Mouse (Mus musculus) T-helper 17 cell (primary cell): ENCODE measurements at regions not wholly inside any gene's neighbourhood (a gene's known extent, or its start where the extent isn't known, plus 50 kb on each side); places are given as distances from the start of the nearest gene placed in this dataset.

Experiments
- in situ Hi-C, 2 experiments: fragments of 300-600 bp; cut with MboI, MseI; formaldehyde crosslinking; loops; 1 replicate in 1 of 2; 2 replicates in 1 of 2; pipeline ENCODE4 v1.15.1; 2025; ENCODE audit warnings: high pct_unique_total_duplicates in 2 of 2

DNA sequence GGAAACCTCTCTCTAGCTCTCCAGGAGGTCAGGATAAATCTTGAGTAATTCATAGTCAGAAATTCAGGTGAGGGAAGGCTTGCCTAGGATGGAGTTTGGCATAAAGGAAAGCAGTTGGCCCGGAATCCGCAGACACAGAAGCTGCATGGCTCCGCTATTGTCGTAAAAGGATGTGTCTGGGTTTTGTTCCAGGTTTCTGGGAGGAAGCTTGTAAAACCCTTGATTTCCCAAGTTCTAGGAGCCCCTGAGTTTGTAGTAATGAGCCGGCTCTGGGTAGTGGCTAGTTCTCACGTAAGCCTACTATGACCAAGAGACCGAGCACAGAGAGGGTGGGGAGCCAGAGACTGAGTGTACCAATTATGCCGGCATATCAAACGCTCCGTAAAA lies 52.7 kb upstream of the Gm21915 start:
- in situ Hi-C loops: loop anchor here in 1 of 2 experiments (5.0 kb wide), 1 partner anchor 570 kb away; no protein-coding TSS in a partner anchor

DNA sequence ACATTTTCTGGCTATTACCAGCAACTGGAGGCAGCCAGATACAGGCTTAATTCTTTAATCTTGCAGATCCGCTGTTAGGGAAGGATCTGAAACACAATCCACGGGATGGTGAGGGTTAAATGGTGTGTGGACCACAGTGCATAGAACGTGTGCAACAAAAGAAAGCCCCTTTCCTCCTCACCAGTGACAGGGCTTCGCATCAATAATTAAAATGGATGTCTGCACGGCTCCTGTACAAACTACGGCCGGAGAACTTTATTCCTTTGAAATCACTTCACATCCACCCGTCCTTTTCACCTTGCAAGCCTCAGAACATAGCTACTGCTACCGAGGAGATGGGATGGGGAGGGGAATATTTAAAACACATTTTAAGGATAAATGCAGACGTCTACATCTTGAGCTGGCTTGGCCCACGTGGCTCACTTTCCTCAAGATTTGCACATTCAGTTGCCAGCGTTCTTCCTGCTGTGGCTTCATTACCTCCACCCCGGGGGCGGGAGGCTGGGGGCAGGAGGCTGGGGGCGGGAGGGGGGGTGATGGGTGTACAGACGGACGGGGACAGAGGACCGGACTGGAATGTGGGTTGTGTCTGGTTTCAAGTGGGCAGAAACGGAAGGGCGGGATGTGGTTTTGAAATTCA lies 53.3 kb upstream of the Gm21915 start:
- in situ Hi-C loops: loop anchor here in 1 of 2 experiments (5.0 kb wide), 1 partner anchor 570 kb away; no protein-coding TSS in a partner anchor

DNA sequence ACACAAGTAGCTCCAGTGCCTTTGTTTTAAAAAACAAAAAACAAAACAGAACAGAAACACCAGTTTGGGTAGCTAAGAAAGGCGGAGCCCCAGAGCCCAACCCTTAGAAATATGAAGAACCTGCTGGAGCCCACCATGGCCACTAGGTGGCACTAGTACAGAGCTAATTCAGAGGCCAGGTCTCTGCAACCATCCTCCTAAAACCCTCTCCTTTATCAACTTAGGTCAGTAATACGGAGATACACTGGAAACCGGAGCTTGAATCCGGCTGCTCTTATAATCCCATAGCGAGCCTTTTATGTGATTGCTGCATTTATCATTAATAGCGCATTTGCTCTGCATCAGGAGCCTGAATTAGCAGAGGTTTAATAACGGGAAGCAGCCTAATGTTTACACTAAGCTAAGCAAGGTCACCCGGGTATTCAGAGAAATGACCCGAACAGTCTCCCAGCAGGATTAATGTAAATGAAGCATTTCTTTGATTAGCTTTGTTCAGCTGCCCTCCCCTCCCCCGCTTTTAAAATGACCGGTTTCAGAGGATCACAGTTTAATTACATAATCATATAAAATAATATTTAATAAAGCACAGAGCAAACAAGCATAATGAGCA lies 53.9 kb upstream of the Gm21915 start:
- in situ Hi-C loops: loop anchor here in 1 of 2 experiments (5.0 kb wide), 1 partner anchor 571 kb away; no protein-coding TSS in a partner anchor

DNA sequence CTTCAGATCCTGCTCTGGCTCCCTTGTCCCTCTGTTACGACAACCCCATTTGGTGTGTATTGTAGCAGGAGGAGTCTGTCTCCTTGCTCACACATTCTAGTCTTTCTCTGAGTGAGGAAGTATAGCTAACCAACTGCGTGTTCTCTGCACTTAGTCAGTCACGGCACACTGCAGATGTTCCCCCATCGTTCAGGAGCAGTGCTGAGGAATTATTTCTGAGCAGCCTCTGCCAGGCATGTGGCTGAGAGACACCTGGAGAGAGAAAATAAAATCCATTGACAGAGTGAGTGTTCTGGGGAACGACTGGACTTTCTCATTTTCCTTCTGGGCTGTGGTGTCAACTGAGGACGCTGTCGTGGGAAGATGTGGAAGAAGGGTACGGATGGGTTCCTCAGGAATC lies 54.5 kb upstream of the Gm21915 start:
- in situ Hi-C loops: loop anchor here in 1 of 2 experiments (5.0 kb wide), 1 partner anchor 571 kb away; no protein-coding TSS in a partner anchor

DNA sequence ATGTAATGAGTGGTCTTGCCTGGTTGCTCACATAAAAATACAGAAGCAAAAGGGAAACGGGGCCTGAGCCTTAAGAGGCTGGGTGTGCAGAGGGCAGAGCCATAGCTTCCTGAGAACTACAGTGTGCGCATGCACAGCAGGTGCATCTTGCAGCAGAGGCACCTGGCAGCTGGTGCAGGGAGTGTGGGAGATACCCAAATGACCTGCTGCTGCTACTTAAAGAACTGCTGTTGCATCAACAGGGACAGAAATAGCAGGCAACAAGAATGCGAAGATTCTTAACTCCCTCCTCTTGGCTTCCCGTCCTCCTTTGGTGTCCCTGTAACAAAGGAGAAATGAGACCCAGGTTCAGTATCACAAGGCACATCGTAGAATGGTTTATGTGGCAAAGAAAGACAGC lies 56.3 kb upstream of the Gm21915 start:
- in situ Hi-C loops: no loop called here

DNA sequence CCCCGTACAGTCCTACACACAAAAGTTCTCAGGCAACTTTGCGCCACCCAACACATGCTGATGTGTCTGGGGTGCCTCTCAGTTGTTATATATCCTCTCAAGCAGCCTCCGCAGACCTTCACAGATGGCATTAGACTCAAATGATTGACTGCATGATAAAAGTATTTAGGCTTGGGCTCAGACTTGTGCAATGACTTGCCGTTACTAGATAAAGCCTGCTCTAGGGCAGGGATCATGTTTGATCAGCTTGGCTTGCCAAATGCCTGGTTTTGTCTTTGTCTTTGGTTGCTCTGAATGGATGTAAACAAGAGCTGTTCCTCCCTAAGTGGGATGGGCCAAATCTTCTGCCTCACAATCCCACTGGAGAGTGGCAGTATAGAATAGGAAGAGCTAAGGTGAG lies 57.2 kb upstream of the Gm21915 start:
- in situ Hi-C loops: no loop called here

DNA sequence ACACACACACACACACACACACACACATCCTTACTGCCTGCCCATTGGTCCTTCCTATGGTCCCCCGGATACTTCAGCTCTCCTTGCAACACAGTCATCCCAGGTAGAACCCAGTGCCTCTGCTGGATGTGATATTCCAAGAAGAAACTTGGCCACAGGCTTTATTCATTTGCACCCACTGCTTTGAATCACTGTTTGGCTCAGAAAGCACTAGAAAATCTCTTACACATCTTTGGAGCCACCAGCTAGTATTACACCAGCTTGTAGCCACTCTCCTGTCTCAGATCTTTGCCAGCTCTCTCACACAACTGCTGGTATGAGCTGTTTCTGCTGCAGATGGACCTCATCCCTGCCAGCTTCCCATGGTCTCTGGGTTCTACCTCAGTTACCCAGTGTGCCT lies 57.7 kb upstream of the Gm21915 start:
- in situ Hi-C loops: no loop called here

DNA sequence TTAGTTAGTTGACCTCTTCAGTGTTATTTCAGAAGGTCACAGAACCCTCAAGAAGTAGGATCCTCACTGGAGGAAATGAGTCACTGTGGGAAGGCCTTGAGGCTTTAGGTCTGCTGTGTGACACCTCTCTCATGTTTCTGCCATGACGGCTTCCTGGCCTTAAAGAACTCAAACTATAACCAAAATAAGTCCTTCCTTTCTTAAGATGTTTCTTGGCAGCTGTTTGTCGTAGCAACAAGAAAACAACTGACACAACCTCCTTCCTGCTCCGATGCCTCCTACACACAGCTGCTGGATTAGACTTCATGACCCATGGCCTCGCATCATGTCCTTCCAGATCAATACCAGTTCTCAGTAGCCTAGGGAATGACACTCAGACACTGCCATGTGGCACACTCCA lies 58.1 kb upstream of the Gm21915 start:
- in situ Hi-C loops: no loop called here

DNA sequence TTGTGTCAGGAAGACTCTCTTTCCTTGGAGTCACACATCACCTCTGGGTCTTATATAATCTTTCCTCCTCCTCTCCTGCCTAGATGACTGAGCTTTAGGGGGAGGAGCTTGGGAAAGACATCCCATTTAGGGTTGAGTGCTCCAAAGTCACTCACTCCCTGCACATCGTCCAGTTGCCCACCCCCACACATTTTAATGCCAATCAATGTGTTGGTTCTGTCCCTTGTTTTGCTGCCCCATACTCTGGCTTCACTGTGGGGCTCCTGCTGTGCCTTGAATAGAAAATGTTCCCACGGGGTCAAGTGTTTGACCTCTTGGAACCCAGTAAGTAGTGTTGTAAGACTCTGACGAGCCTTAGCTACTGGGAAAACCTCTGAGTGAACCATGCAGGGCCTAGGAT lies 58.8 kb upstream of the Gm21915 start:
- in situ Hi-C loops: no loop called here

DNA sequence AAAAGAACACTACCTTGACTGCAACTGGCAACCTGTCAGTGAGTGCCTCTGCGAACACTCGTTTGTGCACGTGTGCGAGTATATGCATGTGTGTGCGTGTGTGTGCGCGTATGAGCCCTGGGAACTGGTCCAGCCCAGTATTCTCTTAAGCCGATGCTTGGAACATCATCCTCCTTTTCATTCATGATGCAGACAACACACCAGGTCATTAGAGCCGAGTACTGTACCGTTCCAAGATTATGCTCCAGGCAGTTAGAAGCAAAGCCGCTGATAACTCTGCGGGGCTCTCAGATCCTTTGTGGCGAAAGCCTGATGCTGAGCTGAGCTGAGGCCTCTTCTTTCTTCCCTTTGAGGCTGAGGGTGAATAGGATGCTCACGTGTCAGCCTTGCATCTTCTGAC lies 61.8 kb upstream of the Gm21915 start:
- in situ Hi-C loops: no loop called here

DNA sequence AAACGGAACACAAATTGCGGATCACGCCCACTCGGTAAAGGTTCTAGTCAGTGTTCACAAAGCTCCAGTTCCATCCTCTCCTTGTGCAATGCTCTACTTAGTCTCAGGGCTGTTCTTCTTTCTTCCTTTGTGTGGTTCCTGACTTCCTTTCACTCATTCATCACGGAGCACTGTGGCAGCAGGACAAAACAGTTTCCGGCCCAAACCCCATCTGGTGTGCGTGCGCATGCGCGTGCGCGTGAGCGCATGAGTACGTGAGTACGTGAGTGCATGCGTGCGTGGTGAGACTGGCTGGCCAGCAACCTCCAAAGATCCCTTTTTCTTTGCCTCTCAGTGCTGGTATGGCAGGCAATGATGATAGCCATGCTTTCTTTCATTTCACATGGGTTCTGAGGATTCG lies 62.5 kb upstream of the Gm21915 start:
- in situ Hi-C loops: no loop called here

DNA sequence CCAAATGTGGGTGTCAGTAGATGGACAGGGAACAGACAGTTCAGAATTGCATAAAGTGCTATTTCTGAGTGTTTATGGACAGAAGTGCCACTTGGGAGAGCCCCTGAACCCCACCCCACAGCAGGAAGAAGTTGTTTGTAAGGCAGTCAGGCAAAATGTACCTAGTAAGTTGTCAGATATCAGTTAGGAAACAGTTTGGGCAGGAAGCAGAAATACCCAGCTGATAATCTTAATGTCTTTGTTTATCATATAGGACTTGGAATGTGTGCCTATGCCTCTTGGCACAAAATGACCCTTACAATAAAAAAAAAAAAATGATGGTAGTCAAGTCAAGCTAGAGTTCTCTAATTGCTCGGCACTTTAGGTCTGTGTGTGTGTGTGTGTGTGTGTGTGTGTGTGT lies 66.9 kb upstream of the Gm21915 start:
- in situ Hi-C loops: no loop called here

DNA sequence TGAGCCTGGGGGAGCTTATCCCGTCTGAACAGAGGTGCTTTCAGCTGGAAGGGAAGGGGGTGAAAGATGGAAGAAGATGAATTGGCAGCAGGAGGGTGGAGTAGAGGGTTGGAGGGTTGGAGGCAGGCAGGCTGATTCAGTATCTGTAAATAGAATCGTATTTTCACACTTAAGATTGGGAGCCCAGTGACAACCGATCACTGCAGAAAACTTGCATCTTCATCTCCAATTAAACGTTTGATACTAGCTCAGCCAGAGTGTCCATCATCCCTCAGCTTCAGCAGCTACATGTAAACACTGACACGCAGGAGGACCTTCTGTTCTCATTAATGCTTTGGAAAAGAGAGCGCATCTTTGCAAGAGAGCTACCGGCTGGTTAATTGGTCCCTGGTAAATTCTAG lies 67.2 kb upstream of the Gramd1b start:
- in situ Hi-C loops: no loop called here

DNA sequence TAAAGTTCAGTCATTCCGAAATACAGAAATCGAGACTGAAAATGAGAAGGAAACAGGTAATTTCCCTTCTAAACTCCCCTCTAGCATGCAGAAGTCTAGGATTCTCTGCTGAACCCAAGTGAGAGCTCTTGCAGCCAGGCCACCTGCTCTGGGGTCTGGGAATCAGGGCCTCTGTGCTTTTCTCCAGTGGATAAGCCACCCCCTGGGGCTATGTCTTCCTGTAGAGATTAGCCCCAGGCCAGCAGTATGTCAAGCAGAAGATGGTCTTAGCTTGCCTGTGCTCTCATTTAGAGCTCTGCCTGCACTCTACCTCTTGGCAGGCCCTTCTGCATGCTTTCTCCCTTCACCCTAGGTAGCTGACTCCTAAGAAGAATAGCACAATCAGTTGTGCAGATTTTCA lies 56.2 kb upstream of the Gramd1b start:
- in situ Hi-C loops: no loop called here

DNA sequence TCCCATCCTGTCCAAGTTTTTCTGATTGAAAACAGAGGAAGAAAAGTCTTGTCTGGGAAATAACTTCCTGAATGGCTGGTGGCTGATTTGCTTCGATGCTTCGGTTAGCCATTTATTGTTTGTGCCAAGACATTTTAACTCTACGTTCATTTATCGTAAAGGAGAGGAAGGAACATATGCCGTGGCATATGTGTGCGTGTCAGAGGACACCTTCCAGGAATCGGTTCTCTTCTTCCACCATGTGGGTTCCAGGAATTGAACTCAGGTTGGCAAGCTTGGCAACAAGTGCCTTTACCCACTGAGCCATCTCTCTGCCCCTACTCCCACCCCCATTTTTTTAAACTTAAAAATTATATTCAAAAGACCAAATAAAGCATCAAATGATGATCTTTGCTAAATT lies 55.4 kb upstream of the Gramd1b start:
- in situ Hi-C loops: no loop called here

DNA sequence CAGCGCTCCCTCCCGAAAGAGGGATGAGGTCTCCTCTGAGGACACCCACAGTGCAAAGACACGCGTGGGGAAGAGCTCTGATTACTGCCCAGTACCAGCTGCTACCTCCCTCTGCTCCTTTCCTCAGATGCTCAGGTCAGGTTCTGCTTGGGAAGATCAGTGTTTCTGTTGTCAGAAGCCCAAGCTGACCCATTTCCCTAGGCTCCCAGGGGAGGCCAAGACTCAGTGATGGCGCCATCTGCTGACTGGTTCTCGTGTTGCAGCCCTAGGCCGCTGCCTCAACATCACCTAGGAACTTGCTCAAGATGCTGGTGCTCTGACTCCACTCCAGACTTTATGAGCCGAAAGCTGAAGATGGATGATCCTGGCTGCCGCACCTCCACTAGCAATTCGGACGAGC lies 52.4 kb upstream of the Gramd1b start:
- in situ Hi-C loops: loop anchor here in 1 of 2 experiments (5.0 kb wide), 1 partner anchor 106 kb away; no protein-coding TSS in a partner anchor

DNA sequence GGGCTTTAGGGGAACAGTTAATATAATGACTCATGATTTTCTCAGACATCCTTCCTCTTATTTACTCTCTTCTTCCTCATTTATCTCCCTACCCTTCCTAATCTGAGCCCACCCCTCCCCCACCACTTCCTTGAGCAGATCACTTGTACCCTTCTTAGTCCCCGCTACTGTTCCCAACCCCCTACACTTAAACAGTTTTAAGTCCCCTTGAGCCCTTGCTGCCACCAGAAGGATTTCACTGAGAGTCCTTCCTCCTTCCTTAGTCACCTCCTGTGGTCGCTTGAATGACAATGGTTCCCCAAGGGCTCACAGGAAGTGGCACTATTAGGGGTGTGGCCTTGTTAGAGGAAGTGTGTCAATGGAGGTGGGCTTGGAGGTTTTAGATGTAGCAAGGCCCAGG lies 50.7 kb upstream of the Gramd1b start:
- in situ Hi-C loops: loop anchor here in 1 of 2 experiments (5.0 kb wide), 1 partner anchor 105 kb away; no protein-coding TSS in a partner anchor
